Mouse (Mus musculus): ENCODE results near the gene Slc35f1.

Slc35f1 gene

GRCm38 (mm10) chr10:53115028-53115427 lies 424.7 kb downstream of the Slc35f1 start:
- DNase-seq: peak; percentile 12 to 38

GRCm38 (mm10) chr10:53115673-53116398 lies 425.5 kb downstream of the Slc35f1 start:
- DNase-seq: no peak

DNA sequence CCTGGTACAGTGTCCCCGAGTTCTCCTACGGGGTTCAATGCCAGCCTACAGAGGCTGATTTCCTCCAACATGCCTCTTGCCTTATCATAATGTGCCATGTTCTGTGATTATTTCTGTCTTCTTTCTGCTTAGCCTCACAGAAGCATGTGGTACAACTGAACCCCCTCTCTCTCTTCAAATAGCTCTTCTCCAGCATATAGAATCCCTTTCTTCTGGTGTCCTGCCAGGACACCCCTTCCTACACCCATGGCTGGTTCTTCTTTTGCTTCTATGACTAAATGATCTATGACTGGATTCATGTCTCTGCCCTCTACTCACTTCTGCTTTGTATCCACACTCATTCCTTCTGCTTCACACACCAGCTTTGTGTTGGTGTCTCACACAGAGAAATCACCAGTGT lies 430.3 kb downstream of the Slc35f1 start:
- no peak for DNase-seq

DNA sequence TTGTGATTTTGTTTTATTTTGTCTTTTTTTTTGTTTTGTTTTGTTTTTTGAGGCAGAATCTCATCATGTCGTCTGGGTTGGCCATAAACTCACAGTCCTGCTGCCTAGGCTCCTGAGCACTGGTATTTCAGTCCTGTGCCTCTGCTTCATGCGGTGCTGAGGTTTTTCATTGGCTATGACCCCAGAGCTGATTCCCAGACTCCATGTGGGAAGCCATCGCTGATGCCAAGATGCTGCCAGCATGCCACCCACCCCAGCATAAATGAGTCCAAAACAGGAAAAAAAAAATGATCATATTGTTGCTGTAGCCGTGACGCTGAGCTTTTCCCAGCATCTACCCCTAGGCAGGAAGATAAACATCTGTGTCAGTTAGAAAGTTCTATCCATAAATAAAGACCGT lies 434.0 kb downstream of the Slc35f1 start:
- DNase-seq: no peak

GRCm38 (mm10) chr10:53132707-53133106 lies 442.4 kb downstream of the Slc35f1 start:
- no peak for DNase-seq

- no peak for DNase-seq
Measured at GRCm38 (mm10) chr10:53150321-53150720, 460.0 kb downstream of the Slc35f1 start.

- DNase-seq: no peak
Measured at GRCm38 (mm10) chr10:53150916-53151315, 460.6 kb downstream of the Slc35f1 start.

DNA sequence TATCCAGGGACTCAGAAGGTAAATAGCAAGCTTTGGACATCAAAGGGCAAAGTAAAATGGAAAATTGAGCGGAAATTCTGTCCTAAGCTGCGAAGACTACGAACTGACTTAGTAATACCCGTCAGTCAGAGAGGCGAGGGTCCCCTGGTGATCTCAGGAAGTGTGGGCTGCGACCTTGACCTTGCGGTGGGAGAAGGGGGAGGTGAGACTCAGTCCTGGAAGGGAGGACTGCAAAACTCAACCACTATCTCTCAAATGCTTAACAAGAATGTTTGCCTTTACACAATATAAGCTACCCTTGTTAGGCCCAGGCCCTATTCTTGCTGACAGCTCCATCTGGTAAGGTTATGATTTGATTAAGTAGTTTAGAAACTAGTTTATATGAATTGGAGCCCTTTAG lies 466.0 kb downstream of the Slc35f1 start:
- no peak for DNase-seq

DNA sequence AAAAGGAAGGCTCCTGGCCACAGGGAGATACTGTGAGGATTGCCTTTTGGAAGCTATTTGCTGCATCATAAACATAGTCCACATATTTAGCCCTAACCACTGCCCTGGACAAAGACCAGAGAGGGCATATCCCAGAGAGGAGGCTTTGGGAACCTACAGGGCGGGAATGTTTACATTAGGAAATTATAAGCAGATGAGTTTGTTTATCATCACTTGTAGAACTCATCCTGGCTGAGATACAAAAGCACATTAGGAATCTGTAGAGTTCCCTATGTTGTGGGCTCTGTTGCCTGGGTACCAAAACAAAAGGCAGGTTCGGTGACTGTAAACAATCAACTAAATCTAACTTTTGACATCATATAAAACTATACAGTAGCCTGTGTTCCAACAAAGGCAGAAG lies 467.4 kb downstream of the Slc35f1 start:
- DNase-seq: no peak
